Mouse (Mus musculus): ENCODE measurements around the gene Iqcf5. TPM values are rescaled to one million over a fixed set of nuclear protein-coding genes. Genes with fewer than 3 reads are reported as not detected.

Gene Iqcf5
- not detected in 2 replicates for polyA plus RNA-seq (2016; fragmentation: Nextera tagmentation; extraction: Ambion mirVana)

- H3K4me3 ChIP-seq, result no peak within 1 kb of the TSS
- ATAC-seq (ENCODE audit: low FRiP score, low read depth), result no peak
Measured at GRCm38 (mm10) chr9:106514273-106514672, at the start of gene Iqcf5. Iqcf5 (plus strand) TSS chr9:106514573.

GRCm38 (mm10) chr9:106464751-106465541, 49.4 kb upstream of the Iqcf5 start:
- H3K27me3 ChIP-seq, result peaks cover 29% of the 10 kb centered on the region
- peak overlapping the region; percentile 68 for H3K9ac ChIP-seq (replicated peaks)
- WGBS, result 2% methylated on average over 95 of the region's 99 CpGs
- peak overlapping the region; percentile 46 for H3K4me3 ChIP-seq
- H3K4me2 ChIP-seq (replicated peaks), result peak overlapping the region; percentile 86
- H3K4me1 ChIP-seq, result peaks cover 29% of the 10 kb centered on the region
- peaks cover 49% of the 10 kb centered on the region for H3K36me3 ChIP-seq
- peak overlapping the region; percentile 79 for H3K27ac ChIP-seq (replicated peaks)
- peak; percentile 75 for ATAC-seq (ENCODE audit: low FRiP score, low read depth)
- H3K9me3 ChIP-seq, result no peaks in the 10 kb centered on the region

More at GRCm38 (mm10) chr9:106514273-106514672, at the start of gene Iqcf5:
- Histone ChIP-seq H3K27ac (replicated peaks) (no peak within 1 kb of the TSS), H3K9me3 (no peaks in the 10 kb centered on the region), H3K4me2 (replicated peaks) (no peak within 1 kb of the TSS), H3K36me3 (no peaks in the 10 kb centered on the region), H3K9ac (replicated peaks) (no peak within 1 kb of the TSS), H3K4me1 (no peaks in the 10 kb centered on the region), H3K27me3 (no peaks in the 10 kb centered on the region)
- 93% methylated on average over 4 of the region's 4 CpGs for WGBS

- peak within 1 kb of the TSS; percentile 79 for H3K27ac ChIP-seq (replicated peaks)
- peaks cover 41% of the 10 kb centered on the region for H3K36me3 ChIP-seq
Measured at GRCm38 (mm10) chr9:106465571-106466200, 48.7 kb upstream of the Iqcf5 start, which contains the start of gene Gpr62. Gpr62 (minus strand) TSS chr9:106465938.

GRCm38 (mm10) chr9:106466721-106467120, 47.7 kb upstream of the Iqcf5 start:
- 86% methylated on average over 6 of the region's 6 CpGs for WGBS
- no peak for ATAC-seq (ENCODE audit: low FRiP score, low read depth)
- H3K36me3 ChIP-seq, result peaks cover 31% of the 10 kb centered on the region

More at GRCm38 (mm10) chr9:106465571-106466200, 48.7 kb upstream of the Iqcf5 start, which contains the start of gene Gpr62:
- 30% methylated on average over 26 of the region's 26 CpGs for WGBS
- H3K4me2 ChIP-seq (replicated peaks), result peak within 1 kb of the TSS; percentile 86
- peak within 1 kb of the TSS; percentile 46 for H3K4me3 ChIP-seq
- H3K27me3 ChIP-seq, result peaks cover 29% of the 10 kb centered on the region
- ATAC-seq (ENCODE audit: low FRiP score, low read depth), result 0 out of 2 replicates have a peak, but pooled peaks have one; percentile 7
- peaks cover 21% of the 10 kb centered on the region for H3K4me1 ChIP-seq
- peak within 1 kb of the TSS; percentile 68 for H3K9ac ChIP-seq (replicated peaks)
- H3K9me3 ChIP-seq, result no peaks in the 10 kb centered on the region

GRCm38 (mm10) chr9:106467746-106468145, 46.6 kb upstream of the Iqcf5 start:
- Histone ChIP-seq H3K27me3 (peaks cover 30% of the 10 kb centered on the region), H3K9ac (replicated peaks) (no peak overlapping the region), H3K4me3 (no peak overlapping the region), H3K36me3 (peaks cover 21% of the 10 kb centered on the region), H3K27ac (replicated peaks) (no peak overlapping the region), H3K4me1 (peaks cover 24% of the 10 kb centered on the region), H3K9me3 (no peaks in the 10 kb centered on the region), H3K4me2 (replicated peaks) (no peak overlapping the region)
- ATAC-seq (ENCODE audit: low FRiP score, low read depth), result no peak
- 91% methylated on average over 7 of the region's 7 CpGs for whole genome bisulfite sequencing

More at GRCm38 (mm10) chr9:106466721-106467120, 47.7 kb upstream of the Iqcf5 start:
- no peak overlapping the region for H3K9ac ChIP-seq (replicated peaks)
- H3K4me2 ChIP-seq (replicated peaks), result no peak overlapping the region
- no peak overlapping the region for H3K4me3 ChIP-seq
- H3K27me3 ChIP-seq, result peaks cover 29% of the 10 kb centered on the region
- H3K4me1 ChIP-seq, result peaks cover 21% of the 10 kb centered on the region
- H3K27ac ChIP-seq (replicated peaks), result no peak overlapping the region
- H3K9me3 ChIP-seq, result no peaks in the 10 kb centered on the region

GRCm38 (mm10) chr9:106469317-106469716, 45.1 kb upstream of the Iqcf5 start:
- H3K9me3 ChIP-seq, result no peaks in the 10 kb centered on the region
- no peak overlapping the region for H3K27ac ChIP-seq (replicated peaks)
- peaks cover 27% of the 10 kb centered on the region for H3K4me1 ChIP-seq
- no peak overlapping the region for H3K4me3 ChIP-seq
- peaks cover 22% of the 10 kb centered on the region; the same call in 1 of the 2 replicates for H3K27me3 ChIP-seq
- 70% methylated on average over 6 of the region's 6 CpGs for whole genome bisulfite sequencing
- 0 out of 2 replicates have a peak, but pooled peaks cover 6% of the 10 kb centered on the region for H3K36me3 ChIP-seq
- ATAC-seq (ENCODE audit: low FRiP score, low read depth), result no peak
- no peak overlapping the region for H3K9ac ChIP-seq (replicated peaks)
- H3K4me2 ChIP-seq (replicated peaks), result no peak overlapping the region

GRCm38 (mm10) chr9:106469776-106470175, 44.6 kb upstream of the Iqcf5 start:
- no peaks in the 10 kb centered on the region for H3K9me3 ChIP-seq
- no peak overlapping the region for H3K27ac ChIP-seq (replicated peaks)
- H3K9ac ChIP-seq (replicated peaks), result no peak overlapping the region
- no peak for ATAC-seq (ENCODE audit: low FRiP score, low read depth)
- H3K4me1 ChIP-seq, result peaks cover 27% of the 10 kb centered on the region
- peaks cover 21% of the 10 kb centered on the region; the same call in 1 of the 2 replicates for H3K27me3 ChIP-seq
- no peak overlapping the region for H3K4me3 ChIP-seq
- 0 out of 2 replicates have a peak, but pooled peaks cover 2% of the 10 kb centered on the region for H3K36me3 ChIP-seq
- H3K4me2 ChIP-seq (replicated peaks), result no peak overlapping the region
- WGBS, result 73% methylated on average over 9 of the region's 9 CpGs

- Histone ChIP-seq H3K9me3 (no peaks in the 10 kb centered on the region), H3K27ac (replicated peaks) (no peak overlapping the region), H3K9ac (replicated peaks) (no peak overlapping the region), H3K4me3 (no peak overlapping the region), H3K4me1 (peaks cover 20% of the 10 kb centered on the region), H3K27me3 (peaks cover 15% of the 10 kb centered on the region; the same call in 1 of the 2 replicates), H3K4me2 (replicated peaks) (no peak overlapping the region), H3K36me3 (no peaks in the 10 kb centered on the region)
- WGBS, result 69% methylated on average over 14 of the region's 14 CpGs
- no peak for ATAC-seq (ENCODE audit: low FRiP score, low read depth)
Measured at GRCm38 (mm10) chr9:106470991-106471750, 43.2 kb upstream of the Iqcf5 start.

- Histone ChIP-seq H3K27ac (replicated peaks) (no peak overlapping the region), H3K27me3 (peaks cover 14% of the 10 kb centered on the region; the same call in 1 of the 2 replicates), H3K4me2 (replicated peaks) (no peak overlapping the region), H3K4me1 (peaks cover 25% of the 10 kb centered on the region), H3K9me3 (no peaks in the 10 kb centered on the region), H3K4me3 (no peak overlapping the region), H3K36me3 (no peaks in the 10 kb centered on the region), H3K9ac (replicated peaks) (no peak overlapping the region)
- 7% methylated on average over 5 of the region's 5 CpGs for WGBS
- no peak for ATAC-seq (ENCODE audit: low FRiP score, low read depth)
Measured at GRCm38 (mm10) chr9:106471892-106472291, 42.5 kb upstream of the Iqcf5 start.

GRCm38 (mm10) chr9:106472321-106472720, 42.1 kb upstream of the Iqcf5 start:
- 76% methylated on average over 4 of the region's 4 CpGs for WGBS

GRCm38 (mm10) chr9:106473081-106473752, 41.2 kb upstream of the Iqcf5 start:
- Histone ChIP-seq H3K4me2 (replicated peaks) (no peak overlapping the region), H3K36me3 (no peaks in the 10 kb centered on the region), H3K4me3 (no peak overlapping the region), H3K9ac (replicated peaks) (no peak overlapping the region), H3K9me3 (no peaks in the 10 kb centered on the region), H3K27ac (replicated peaks) (no peak overlapping the region), H3K27me3 (peaks cover 14% of the 10 kb centered on the region; the same call in 1 of the 2 replicates), H3K4me1 (peaks cover 33% of the 10 kb centered on the region)
- WGBS, result 90% methylated on average over 16 of the region's 16 CpGs
- no peak for ATAC-seq (ENCODE audit: low FRiP score, low read depth)

More at GRCm38 (mm10) chr9:106472321-106472720, 42.1 kb upstream of the Iqcf5 start:
- no peak overlapping the region for H3K4me3 ChIP-seq
- no peaks in the 10 kb centered on the region for H3K9me3 ChIP-seq
- peaks cover 14% of the 10 kb centered on the region; the same call in 1 of the 2 replicates for H3K27me3 ChIP-seq
- no peak overlapping the region for H3K4me2 ChIP-seq (replicated peaks)
- H3K9ac ChIP-seq (replicated peaks), result no peak overlapping the region
- no peak for ATAC-seq (ENCODE audit: low FRiP score, low read depth)
- no peaks in the 10 kb centered on the region for H3K36me3 ChIP-seq
- H3K27ac ChIP-seq (replicated peaks), result no peak overlapping the region
- H3K4me1 ChIP-seq, result peaks cover 25% of the 10 kb centered on the region
